Mouse (Mus musculus) megakaryocyte, adult 5-6 weeks (primary cell): ENCODE data around the gene Ikzf1. TPM values are rescaled to one million over a fixed set of nuclear protein-coding genes. Genes with fewer than 3 reads are reported as not detected.

Experiments
- ATAC-seq: 2 replicates; pipeline ENCODE4 v1.8.0; 2016; ENCODE audit warnings: mild to moderate bottlenecking, inconsistent platforms; ENCODE audit not compliant: poor library complexity, severe bottlenecking
- total RNA-seq, 2 experiments: library from RNA; stranded (forward) in 1 of 2; stranded (reverse) in 1 of 2; fragments of 153-499, 151-499 nt in 1 of 2; fragments of 221-1000, 200-1000 nt in 1 of 2; gene quantifications; 2 replicates each; pipeline versions ENCODE4 v1.2.3 to v1.2.4; 2015 to 2017

Ikzf1 gene
- total RNA-seq, 2 experiments from 2014 or later: 80.8 to 226 TPM

GRCm38 (mm10) chr11:11717606-11718167, 32.9 kb downstream of the Ikzf1 start:
- ATAC-seq: no peak

GRCm38 (mm10) chr11:11719748-11720147, 34.9 kb downstream of the Ikzf1 start:
- ATAC-seq: no peak

GRCm38 (mm10) chr11:11725252-11725875, 40.6 kb downstream of the Ikzf1 start:
- no peak for ATAC-seq

GRCm38 (mm10) chr11:11725876-11726525, 41.2 kb downstream of the Ikzf1 start:
- ATAC-seq: peak; percentile 28

GRCm38 (mm10) chr11:11726807-11727276, 42.0 kb downstream of the Ikzf1 start:
- ATAC-seq: no peak

- ATAC-seq: no peak
Measured at GRCm38 (mm10) chr11:11727936-11728556, 43.2 kb downstream of the Ikzf1 start.

GRCm38 (mm10) chr11:11729216-11729615, 44.4 kb downstream of the Ikzf1 start:
- no peak for ATAC-seq

- peak; percentile 72 for ATAC-seq
Measured at GRCm38 (mm10) chr11:11730062-11730461, 45.3 kb downstream of the Ikzf1 start.

- no peak for ATAC-seq
Measured at GRCm38 (mm10) chr11:11731727-11732126, 46.9 kb downstream of the Ikzf1 start.

- no peak for ATAC-seq
Measured at GRCm38 (mm10) chr11:11732972-11733770, 48.4 kb downstream of the Ikzf1 start.

GRCm38 (mm10) chr11:11735155-11735554, 50.4 kb downstream of the Ikzf1 start:
- ATAC-seq: no peak

- peak; percentile 53; the same call in 1 of the 2 replicates for ATAC-seq
Measured at GRCm38 (mm10) chr11:11736948-11737347, 52.1 kb downstream of the Ikzf1 start.

- ATAC-seq: no peak
Measured at GRCm38 (mm10) chr11:11737562-11737961, 52.8 kb downstream of the Ikzf1 start.

GRCm38 (mm10) chr11:11739054-11739453, 54.3 kb downstream of the Ikzf1 start:
- no peak for ATAC-seq

- ATAC-seq: no peak
Measured at GRCm38 (mm10) chr11:11740603-11741002, 55.8 kb downstream of the Ikzf1 start.

GRCm38 (mm10) chr11:11741574-11741973, 56.8 kb downstream of the Ikzf1 start:
- no peak for ATAC-seq

GRCm38 (mm10) chr11:11742626-11743025, 57.8 kb downstream of the Ikzf1 start:
- peak; percentile 88 for ATAC-seq

GRCm38 (mm10) chr11:11744222-11744621, 59.4 kb downstream of the Ikzf1 start:
- no peak for ATAC-seq

- ATAC-seq: peak; percentile 71
Measured at GRCm38 (mm10) chr11:11751091-11751490, 66.3 kb downstream of the Ikzf1 start.

- no peak for ATAC-seq
Measured at GRCm38 (mm10) chr11:11752859-11753258, 68.1 kb downstream of the Ikzf1 start.

- ATAC-seq: no peak
Measured at GRCm38 (mm10) chr11:11758121-11758520, 73.3 kb downstream of the Ikzf1 start.
